Mouse (Mus musculus) MEL (cell line): Measurements from ENCODE around the gene Dhh. TPM values are rescaled to one million over a fixed set of nuclear protein-coding genes. Genes with fewer than 3 reads are reported as not detected.

Source experiments
- DNase-seq: peaks from one replicate; pipeline ENCODE4 v3.0.0; 2011; ENCODE audit warnings: low read depth, low spot score
- H3K27ac ChIP-seq: 2 replicates; pipeline ENCODE4 v1.5.1; 2012; ENCODE audit warnings: low read depth, mild to moderate bottlenecking, control low read depth, low read length, moderate library complexity; ENCODE audit not compliant: control insufficient read depth
- H3K27me3 ChIP-seq, 2 experiments: fragments of 150-350 bp in 1 of 2; sonication (generic) in 1 of 2; 2 replicates each; pipeline ENCODE4 v1.6.1; 2012; ENCODE audit warnings: low read length in 2 of 2, mild to moderate bottlenecking in 2 of 2, improper control_type of control experiment in 1 of 2, moderate library complexity in 1 of 2; ENCODE audit not compliant: insufficient read depth in 2 of 2, control insufficient read depth in 1 of 2
- H3K36me3 ChIP-seq, 2 experiments: 2 replicates each; pipeline ENCODE4 v1.6.1; 2012 to 2014; ENCODE audit warnings: low read length in 2 of 2, improper control_type of control experiment in 1 of 2, inconsistent platforms in 1 of 2, mild to moderate bottlenecking in 1 of 2; ENCODE audit not compliant: insufficient read depth in 2 of 2, control insufficient read depth in 1 of 2
- H3K4me1 ChIP-seq, 2 experiments: fragments of 150-350 bp in 1 of 2; sonication (generic) in 1 of 2; 2 replicates each; pipeline ENCODE4 v1.6.1; 2012; ENCODE audit warnings: low read length in 2 of 2, improper control_type of control experiment in 1 of 2, mild to moderate bottlenecking in 1 of 2; ENCODE audit not compliant: insufficient read depth in 2 of 2, control insufficient read depth in 1 of 2
- H3K4me3 ChIP-seq, 2 experiments: fragments of 150-350 bp in 1 of 2; sonication (generic) in 1 of 2; 2 replicates each; pipeline ENCODE4 v1.5.1; 2012; ENCODE audit warnings: low read depth in 2 of 2, low read length in 2 of 2, mild to moderate bottlenecking in 2 of 2, moderate library complexity in 2 of 2, control low read depth in 1 of 2, improper control_type of control experiment in 1 of 2; ENCODE audit not compliant: control insufficient read depth in 1 of 2, insufficient read depth in 1 of 2
- H3K79me2 ChIP-seq: 2 replicates; pipeline ENCODE4 v1.6.1; 2012; ENCODE audit warnings: mild to moderate bottlenecking, low read length, moderate library complexity; ENCODE audit not compliant: control insufficient read depth, poor library complexity, insufficient read depth
- H3K9ac ChIP-seq: 2 replicates; pipeline ENCODE4 v1.6.1; 2012; ENCODE audit warnings: low read depth, mild to moderate bottlenecking, control low read depth, low read length, moderate library complexity; ENCODE audit not compliant: control insufficient read depth, poor library complexity, severe bottlenecking
- H3K9me3 ChIP-seq: fragments of 150-350 bp; sonication (generic); replicated peaks from 2 replicates; pipeline ENCODE4 v1.6.1; 2012; ENCODE audit warnings: mild to moderate bottlenecking, low read length, improper control_type of control experiment, moderate library complexity; ENCODE audit not compliant: insufficient read depth
- BHLHE40 ChIP-seq: IDR thresholded peaks from 2 replicates; pipeline ENCODE4 v1.6.1; 2012; ENCODE audit warnings: low read depth, mild to moderate bottlenecking, inconsistent platforms, low read length, improper control_type of control experiment, borderline replicate concordance
- E2F4 ChIP-seq: IDR thresholded peaks from 2 replicates; pipeline ENCODE4 v1.6.1; 2011; ENCODE audit warnings: low read depth, low read length, improper control_type of control experiment, borderline replicate concordance
- ELF1 ChIP-seq: IDR thresholded peaks from 2 replicates; pipeline ENCODE4 v1.6.1; 2014; ENCODE audit warnings: low read depth, mild to moderate bottlenecking, inconsistent platforms, low read length, improper control_type of control experiment, moderate library complexity
- EP300 ChIP-seq, 2 experiments: IDR thresholded peaks; 2 replicates each; pipeline ENCODE4 v1.6.1; 2011; ENCODE audit warnings: improper control_type of control experiment in 2 of 2, low read length in 2 of 2, low read depth in 1 of 2, mild to moderate bottlenecking in 1 of 2
- MAFK ChIP-seq: IDR thresholded peaks from 2 replicates; pipeline ENCODE4 v1.6.1; 2011; ENCODE audit warnings: low read depth, mild to moderate bottlenecking, low read length, improper control_type of control experiment, borderline replicate concordance
- MEF2A ChIP-seq: IDR thresholded peaks from 2 replicates; pipeline ENCODE4 v1.6.1; 2014; ENCODE audit warnings: low read depth, mild to moderate bottlenecking, inconsistent platforms, low read length, improper control_type of control experiment; ENCODE audit not compliant: poor library complexity, insufficient replicate concordance, severe bottlenecking; ENCODE audit errors: extremely low read depth
- MXI1 ChIP-seq: IDR thresholded peaks from 2 replicates; pipeline ENCODE4 v1.6.1; 2011; ENCODE audit warnings: mild to moderate bottlenecking, low read depth, low read length, improper control_type of control experiment
- SIN3A ChIP-seq: IDR thresholded peaks from 2 replicates; pipeline ENCODE4 v1.6.1; 2012; ENCODE audit warnings: low read length, improper control_type of control experiment, inconsistent platforms
- TBP ChIP-seq: IDR thresholded peaks from 2 replicates; pipeline ENCODE4 v1.8.0; 2011; ENCODE audit warnings: low read depth, low read length, improper control_type of control experiment
- TCF12 ChIP-seq: IDR thresholded peaks from 2 replicates; pipeline ENCODE4 v1.6.1; 2014; ENCODE audit warnings: low read depth, mild to moderate bottlenecking, inconsistent platforms, low read length, improper control_type of control experiment, moderate library complexity
- UBTF ChIP-seq: IDR thresholded peaks from 2 replicates; pipeline ENCODE4 v1.6.1; 2012; ENCODE audit warnings: low read depth, mild to moderate bottlenecking, inconsistent platforms, low read length, improper control_type of control experiment, moderate library complexity, borderline replicate concordance; ENCODE audit not compliant: insufficient read depth
- USF1 ChIP-seq: IDR thresholded peaks from 2 replicates; pipeline ENCODE4 v1.6.1; 2014; ENCODE audit warnings: low read depth, mild to moderate bottlenecking, inconsistent platforms, low read length, improper control_type of control experiment, moderate library complexity
- USF2 ChIP-seq, 2 experiments: IDR thresholded peaks; 2 replicates each; pipeline ENCODE4 v1.6.1; 2011 to 2012; ENCODE audit warnings: improper control_type of control experiment in 2 of 2, low read length in 2 of 2, borderline replicate concordance in 1 of 2, inconsistent platforms in 1 of 2, low read depth in 1 of 2, mild to moderate bottlenecking in 1 of 2; ENCODE audit not compliant: insufficient read depth in 1 of 2
- ZC3H11A ChIP-seq: IDR thresholded peaks from 2 replicates; pipeline ENCODE4 v1.6.1; 2012; ENCODE audit warnings: low read depth, mild to moderate bottlenecking, inconsistent platforms, low read length, improper control_type of control experiment
- ZKSCAN1 ChIP-seq: IDR thresholded peaks from 2 replicates; pipeline ENCODE4 v1.6.1; 2012; ENCODE audit warnings: low read depth, mild to moderate bottlenecking, inconsistent platforms, low read length, improper control_type of control experiment, moderate library complexity
- ZNF384 ChIP-seq: IDR thresholded peaks from 2 replicates; pipeline ENCODE4 v1.6.1; 2012; ENCODE audit warnings: low read depth, mild to moderate bottlenecking, inconsistent platforms, low read length, improper control_type of control experiment
- polyA plus RNA-seq, 2 experiments: library from polyadenylated mRNA; stranded (reverse) in 1 of 2; unstranded in 1 of 2; fragments of >175 nt in 1 of 2; fragments of >200 nt in 1 of 2; gene quantifications; 2 replicates each; pipeline versions ENCODE4 v1.2.1 to v1.2.4; 2012; ENCODE audit warnings: low replicate concordance in 2 of 2, low read depth in 1 of 2; ENCODE audit not compliant: insufficient read length in 2 of 2, insufficient read depth in 1 of 2, missing spikeins in 1 of 2
- total RNA-seq: library from RNA; depleted of rRNA; stranded (reverse); fragments of 300-350 nt; gene quantifications from 2 replicates; pipeline ENCODE4 v1.2.3, GENCODE M21; 2012; rRNA removed

Gene Dhh
- total and polyA plus RNA-seq, 3 experiments, result 0.12 TPM; not detected in 2

GRCm38 (mm10) chr15:98843595-98844223, 54.6 kb downstream of the Dhh start:
- no peak for DNase-seq
- H3K9ac ChIP-seq, result no peak overlapping the region
- H3K4me1 ChIP-seq, result no peaks in the 10 kb centered on the region
- H3K9me3 ChIP-seq, result no peaks in the 10 kb centered on the region
- TF ChIP-seq UBTF, result no peak
- no peak for TF ChIP-seq MEF2A
- no peak for TF ChIP-seq ZC3H11A
- no peak for TF ChIP-seq BHLHE40
- no peak for TF ChIP-seq ZNF384
- no peak for TF ChIP-seq TCF12
- no peak for TF ChIP-seq ZKSCAN1
- no peak for TF ChIP-seq TBP
- no peak for TF ChIP-seq SIN3A
- no peak for TF ChIP-seq USF2 (IDR thresholded peaks at IDR 0.05; ENCODE audit: borderline replicate concordance in 1 of 2, insufficient read depth in 1 of 2, low read depth in 1 of 2, low read length in 2 of 2)
- TF ChIP-seq EP300 (IDR thresholded peaks at IDR 0.05; ENCODE audit: low read depth in 1 of 2, low read length in 2 of 2), result no peak
- no peak for TF ChIP-seq ELF1
- TF ChIP-seq E2F4, result no peak
- no peak for TF ChIP-seq USF1
- no peak for TF ChIP-seq MXI1
- no peak for TF ChIP-seq MAFK
- no peaks in the 10 kb centered on the region for H3K79me2 ChIP-seq
- H3K36me3 ChIP-seq, result peaks cover 0 to 30% of the 10 kb centered on the region in 2 experiments; a peak in 2 of 4 replicates
- no peaks in the 10 kb centered on the region for H3K27me3 ChIP-seq
- H3K27ac ChIP-seq, result no peak overlapping the region
- no peak overlapping the region for H3K4me3 ChIP-seq

Other genes with a start within 250 kb of the Dhh start
- 193 and 213 TPM in 2 replicates for gene Ddx23, start 235.6 kb downstream of the Dhh start, total RNA-seq
- 100 to 1,000 TPM; 194 to 252 TPM for gene Ddx23, start 235.6 kb downstream of the Dhh start, polyA plus RNA-seq
- 5.8 and 6.0 TPM in 2 replicates for gene Rnd1, start 221.1 kb downstream of the Dhh start, total RNA-seq
- gene Rnd1, start 221.1 kb downstream of the Dhh start, polyA plus RNA-seq, result 1 to 10 TPM in 1 of 2 experiments, not detected in 1; 5.5 TPM
- not detected in 2 replicates for gene Ccdc65, start 190.3 kb downstream of the Dhh start, total RNA-seq
- gene Ccdc65, start 190.3 kb downstream of the Dhh start, polyA plus RNA-seq, result under 1 TPM in 1 of 2 experiments, not detected in 1; 0.13 TPM
- gene Fkbp11, start 170.3 kb downstream of the Dhh start, total RNA-seq, result 109 and 160 TPM in 2 replicates
- gene Fkbp11, start 170.3 kb downstream of the Dhh start, polyA plus RNA-seq, result 100 to 1,000 TPM in 1 of 2 experiments, not detected in 1; 118 TPM
- 37.4 and 41.1 TPM in 2 replicates for gene Arf3, start 135.3 kb downstream of the Dhh start, total RNA-seq
- gene Arf3, start 135.3 kb downstream of the Dhh start, polyA plus RNA-seq, result 100 to 1,000 TPM; 140 to 239 TPM
- 0.13 and 0.23 TPM in 2 replicates for gene Wnt10b, start 120.4 kb downstream of the Dhh start, total RNA-seq
- gene Wnt10b, start 120.4 kb downstream of the Dhh start, polyA plus RNA-seq, result under 1 TPM in 1 of 2 experiments, not detected in 1; 0.14 TPM
- not detected in 2 replicates for gene Wnt1, start 108.7 kb downstream of the Dhh start, total RNA-seq
- not detected for gene Wnt1, start 108.7 kb downstream of the Dhh start, polyA plus RNA-seq
- gene Ddn, start 89.0 kb downstream of the Dhh start, total RNA-seq, result 2.8 and 4.0 TPM in 2 replicates
- 1 to 10 TPM in 1 of 2 experiments, not detected in 1; 4.2 TPM for gene Ddn, start 89.0 kb downstream of the Dhh start, polyA plus RNA-seq
- 122 and 126 TPM in 2 replicates for gene Prkag1, start 67.0 kb downstream of the Dhh start, total RNA-seq
- 100 to 1,000 TPM; 141 to 348 TPM for gene Prkag1, start 67.0 kb downstream of the Dhh start, polyA plus RNA-seq
- 12.5 and 15.4 TPM in 2 replicates for gene Kmt2d, start 27.3 kb downstream of the Dhh start, total RNA-seq
- gene Kmt2d, start 27.3 kb downstream of the Dhh start, polyA plus RNA-seq, result 10 to 100 TPM; 42.0 to 47.7 TPM
- gene Rhebl1, start 4.0 kb downstream of the Dhh start, total RNA-seq, result 9.4 and 10.1 TPM in 2 replicates
- 10 to 100 TPM in 1 of 2 experiments, not detected in 1; 16.6 TPM for gene Rhebl1, start 4.0 kb downstream of the Dhh start, polyA plus RNA-seq
- 7.0 and 13.5 TPM in 2 replicates for gene Lmbr1l, start 19.7 kb upstream of the Dhh start, total RNA-seq
- gene Lmbr1l, start 19.7 kb upstream of the Dhh start, polyA plus RNA-seq, result 10 to 100 TPM in 1 of 2 experiments, not detected in 1; 17.3 TPM
- 1,577 and 1,672 TPM in 2 replicates for gene Tuba1b, start 36.0 kb upstream of the Dhh start, total RNA-seq
- gene Tuba1b, start 36.0 kb upstream of the Dhh start, polyA plus RNA-seq, result 1,000 to 10,000 TPM in 1 of 2 experiments, not detected in 1; 1,861 TPM
- not detected in 2 replicates for gene Gm49450, start 55.0 kb upstream of the Dhh start, total RNA-seq
- not detected for gene Gm49450, start 55.0 kb upstream of the Dhh start, polyA plus RNA-seq
- 112 and 133 TPM in 2 replicates for gene Tuba1a, start 55.2 kb upstream of the Dhh start, total RNA-seq
- gene Tuba1a, start 55.2 kb upstream of the Dhh start, polyA plus RNA-seq, result 10 to 100 TPM in 1 of 2 experiments, not detected in 1; 83.6 TPM
- 163 and 201 TPM in 2 replicates for gene Tuba1c, start 131.4 kb upstream of the Dhh start, total RNA-seq
- gene Tuba1c, start 131.4 kb upstream of the Dhh start, polyA plus RNA-seq, result 100 to 1,000 TPM in 1 of 2 experiments, not detected in 1; 129 TPM
- not detected in 2 replicates for gene Prph, start 156.6 kb upstream of the Dhh start, total RNA-seq
- gene Prph, start 156.6 kb upstream of the Dhh start, polyA plus RNA-seq, result not detected
- gene Troap, start 176.0 kb upstream of the Dhh start, total RNA-seq, result 24.3 and 25.8 TPM in 2 replicates
- 10 to 100 TPM in 1 of 2 experiments, not detected in 1; 70.2 TPM for gene Troap, start 176.0 kb upstream of the Dhh start, polyA plus RNA-seq
- gene C1ql4, start 189.3 kb upstream of the Dhh start, total RNA-seq, result 0.15 TPM in 1 of 2 replicates, not detected in the other
- gene C1ql4, start 189.3 kb upstream of the Dhh start, polyA plus RNA-seq, result under 1 TPM in 1 of 2 experiments, not detected in 1; 0.08 TPM
- gene Dnajc22, start 194.6 kb upstream of the Dhh start, total RNA-seq, result 3.2 TPM in 2 replicates
- 1 to 10 TPM in 1 of 2 experiments, not detected in 1; 5.3 TPM for gene Dnajc22, start 194.6 kb upstream of the Dhh start, polyA plus RNA-seq
- gene Spats2, start 227.4 kb upstream of the Dhh start, total RNA-seq, result 8.2 and 12.0 TPM in 2 replicates
- 10 to 100 TPM in 1 of 2 experiments, not detected in 1; 24.5 TPM for gene Spats2, start 227.4 kb upstream of the Dhh start, polyA plus RNA-seq